Mouse (Mus musculus) G1E-ER4 (cell line): ENCODE measurements around the gene Ccdc30. TPM values are rescaled to one million over a fixed set of nuclear protein-coding genes. Genes with fewer than 3 reads are reported as not detected.

Experiments
- GATA1 ChIP-seq: IDR thresholded peaks from one replicate; pipeline ENCODE4 v1.8.0; 2012; ENCODE audit warnings: low read length, inconsistent platforms
- polyA plus RNA-seq: library from polyadenylated mRNA; stranded (reverse); fragments of >175 nt; gene quantifications from 2 replicates; pipeline ENCODE4 v1.2.3, GENCODE M21; 2012

The Ccdc30 gene
- polyA plus RNA-seq, 1 experiment = not detected

GRCm38 (mm10) chr4:119294415-119295133 is 120.7 kb downstream of the Ccdc30 start, which contains the start of gene Ybx1:
TSS of gene Ybx1 (minus strand) at chr4:119294604.
- TF ChIP-seq GATA1 = no peak

GRCm38 (mm10) chr4:119293574-119294258 is 121.6 kb downstream of the Ccdc30 start:
- no peak for TF ChIP-seq GATA1

DNA sequence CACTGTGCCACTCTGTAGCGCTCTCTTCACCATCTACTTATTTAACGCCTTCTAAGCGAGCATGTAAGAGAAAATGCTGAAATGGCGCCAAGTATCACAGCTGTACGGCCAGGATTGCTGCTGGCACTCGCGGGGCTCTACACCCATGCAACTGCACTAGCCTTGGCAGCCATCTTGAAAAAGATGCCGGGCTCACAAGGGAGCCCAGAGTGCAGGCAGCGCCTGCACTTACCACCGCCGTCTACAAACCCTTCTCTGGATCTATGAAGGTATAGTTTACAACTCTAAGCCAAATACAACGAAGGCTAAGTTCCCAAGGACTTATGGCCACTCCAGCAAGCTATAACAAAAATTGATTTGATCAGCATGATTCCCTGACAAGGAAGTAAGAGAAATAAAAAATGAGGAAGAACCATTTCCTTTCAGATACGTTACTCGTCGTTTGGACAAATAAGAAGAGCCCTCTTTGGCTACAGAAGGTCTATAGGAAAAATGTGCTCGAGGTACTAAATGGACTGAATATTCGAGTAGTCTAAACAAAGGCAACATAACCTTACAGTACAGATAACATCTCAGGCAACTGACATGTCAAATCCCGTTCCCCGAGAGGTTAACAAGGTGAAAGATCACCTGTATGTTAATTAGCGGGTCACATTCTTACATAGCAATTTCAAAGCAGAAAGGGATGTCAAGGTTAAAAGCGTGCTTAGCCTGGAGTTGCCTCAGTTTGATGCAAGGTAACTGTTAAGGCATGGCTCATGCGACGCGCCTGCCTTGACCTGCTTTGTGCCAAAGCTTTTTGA is 122.3 kb downstream of the Ccdc30 start:
- TF ChIP-seq GATA1 = no peak

DNA sequence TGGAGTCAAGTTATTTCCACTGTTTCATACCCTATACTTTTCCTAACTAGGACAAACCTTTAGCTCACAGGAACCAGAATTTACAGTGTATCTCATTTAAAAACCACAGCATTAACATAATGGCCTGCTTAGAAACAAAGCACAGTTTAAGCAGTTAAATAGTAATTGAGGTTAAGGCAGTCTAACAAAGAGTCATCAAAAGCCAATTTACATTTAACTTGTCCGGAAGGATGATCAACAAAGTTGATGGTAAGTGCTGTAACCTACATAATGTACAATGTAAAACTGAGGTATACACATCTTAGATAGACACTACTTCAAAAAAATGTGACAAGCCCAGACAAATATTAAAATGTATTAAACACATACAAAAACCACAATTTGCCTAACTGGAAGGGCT is 123.4 kb downstream of the Ccdc30 start:
- no peak for TF ChIP-seq GATA1

DNA sequence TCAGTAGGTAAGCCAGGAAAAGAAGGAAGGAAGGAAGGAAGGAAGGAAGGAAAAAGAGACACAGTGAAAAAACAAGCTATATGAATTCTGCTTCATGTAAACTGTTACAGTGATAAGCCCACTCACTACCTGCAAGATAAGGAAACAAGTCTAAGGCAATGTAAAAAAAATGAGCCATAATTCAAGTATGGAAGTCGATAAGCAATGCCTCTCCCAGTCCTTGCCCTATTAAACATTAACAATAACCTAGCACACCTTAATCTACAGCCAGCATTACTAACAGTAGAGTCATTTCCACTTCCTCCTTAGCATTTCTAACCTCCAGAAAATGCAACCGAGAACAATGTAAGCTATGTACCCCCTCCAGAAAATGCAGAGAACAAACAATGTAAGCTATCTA is 130.0 kb downstream of the Ccdc30 start:
- peak; percentile 57 for TF ChIP-seq GATA1

- TF ChIP-seq GATA1 = no peak
Measured at GRCm38 (mm10) chr4:119284861-119285260, 130.5 kb downstream of the Ccdc30 start.

DNA sequence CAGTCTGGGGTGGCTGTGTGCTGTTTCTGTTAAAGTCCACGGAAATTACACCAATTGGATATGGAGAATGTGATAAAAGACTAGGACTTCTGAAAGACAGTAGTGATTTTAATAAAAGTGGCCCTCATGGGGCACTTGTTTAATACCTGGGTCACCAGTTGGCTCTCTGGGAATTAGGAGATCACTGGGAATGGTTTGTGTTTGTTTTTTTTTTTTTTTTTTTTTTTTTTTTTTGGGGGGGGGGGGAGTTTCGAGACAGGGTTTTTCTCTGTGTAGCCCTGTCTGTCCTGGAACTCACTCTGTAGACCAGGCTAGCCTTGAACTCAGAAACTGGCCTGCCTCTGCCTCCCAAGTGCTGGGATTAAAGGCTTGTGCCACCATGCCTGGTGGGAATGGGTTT is 139.6 kb downstream of the Ccdc30 start:
- TF ChIP-seq GATA1 = no peak

- no peak for TF ChIP-seq GATA1
Measured at GRCm38 (mm10) chr4:119275226-119275625, 140.1 kb downstream of the Ccdc30 start.

DNA sequence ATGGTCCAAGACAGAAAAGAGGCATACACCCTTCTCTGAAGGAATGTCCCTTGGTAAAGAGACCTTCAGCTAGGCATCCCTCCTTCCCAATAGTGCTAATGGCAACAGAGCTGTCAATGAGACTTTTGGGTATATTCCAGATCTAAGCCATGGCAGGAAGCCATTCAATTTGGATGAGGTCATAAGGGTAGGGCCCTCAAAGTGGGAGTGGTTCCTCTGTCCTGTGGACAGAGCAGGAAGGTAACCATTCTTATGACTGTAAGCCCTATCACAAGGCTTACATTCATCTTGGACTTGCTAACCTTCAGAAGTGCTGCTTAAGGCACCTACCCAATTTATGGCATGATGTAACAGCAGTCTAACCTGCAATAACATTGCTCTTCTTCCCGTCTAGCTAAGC is 140.7 kb downstream of the Ccdc30 start:
- no peak for TF ChIP-seq GATA1

Other genes starting within 250 kb of the Ccdc30 start
- gene Zfp691, start 241.3 kb downstream of the Ccdc30 start, polyA plus RNA-seq = 10.8 and 14.3 TPM in 2 replicates
- gene Ermap, start 225.5 kb downstream of the Ccdc30 start, polyA plus RNA-seq = 88.5 and 109 TPM in 2 replicates
- gene Svbp, start 220.2 kb downstream of the Ccdc30 start, polyA plus RNA-seq = 446 and 491 TPM in 2 replicates
- gene Tmem269, start 197.3 kb downstream of the Ccdc30 start, polyA plus RNA-seq = not detected in 2 replicates
- gene AU022252, start 182.8 kb downstream of the Ccdc30 start, polyA plus RNA-seq = 11.9 and 15.2 TPM in 2 replicates
- gene P3h1, start 182.6 kb downstream of the Ccdc30 start, polyA plus RNA-seq = 7.2 and 8.1 TPM in 2 replicates
- gene Cldn19, start 160.1 kb downstream of the Ccdc30 start, polyA plus RNA-seq = not detected in 2 replicates
- 2,530 and 2,672 TPM in 2 replicates for gene Ybx1, start 120.9 kb downstream of the Ccdc30 start, polyA plus RNA-seq
- 2.6 and 4.2 TPM in 2 replicates for gene Ppih, start 95.0 kb downstream of the Ccdc30 start, polyA plus RNA-seq
- gene Ppcs, start 6.9 kb upstream of the Ccdc30 start, polyA plus RNA-seq = 15.0 and 15.6 TPM in 2 replicates
- 0.09 and 0.14 TPM in 2 replicates for gene Zmynd12, start 7.3 kb upstream of the Ccdc30 start, polyA plus RNA-seq
- not detected in 2 replicates for gene Rimkla, start 77.1 kb upstream of the Ccdc30 start, polyA plus RNA-seq
- gene Foxj3, start 121.5 kb upstream of the Ccdc30 start, polyA plus RNA-seq = 12.7 and 13.9 TPM in 2 replicates
- gene Frg2f1, start 124.0 kb upstream of the Ccdc30 start, polyA plus RNA-seq = 5.6 and 11.9 TPM in 2 replicates
- not detected in 2 replicates for gene Guca2a, start 222.2 kb upstream of the Ccdc30 start, polyA plus RNA-seq
- not detected in 2 replicates for gene Guca2b, start 243.4 kb upstream of the Ccdc30 start, polyA plus RNA-seq